Mouse (Mus musculus) heart, embryonic 16.5 days (tissue): Measurements from ENCODE around the gene Magi2. TPM values are rescaled to one million over a fixed set of nuclear protein-coding genes. Genes with fewer than 3 reads are reported as not detected.

Experiments
- ATAC-seq: fragments of 200-750 bp; cut with Nextera tagmentation; replicated peaks from 2 replicates; pipeline ENCODE4 v1.8.0; 2017; ENCODE audit warnings: moderate number of reproducible peaks; ENCODE audit not compliant: insufficient read depth, low FRiP score; ENCODE audit errors: extremely low read depth
- H3K27ac ChIP-seq: fragments of 300-500 bp; sonication (generic); 2 replicates; pipeline ENCODE4 v1.5.1; 2014; ENCODE audit warnings: mild to moderate bottlenecking, low read length, control low read depth, moderate library complexity
- H3K27me3 ChIP-seq: fragments of 300-500 bp; sonication (generic); 2 replicates; pipeline ENCODE4 v1.6.1; 2014; ENCODE audit warnings: low read length, mixed read lengths; ENCODE audit not compliant: control insufficient read depth, insufficient read depth
- H3K36me3 ChIP-seq: fragments of 300-500 bp; sonication (generic); 2 replicates; pipeline ENCODE4 v1.6.1; 2014; ENCODE audit not compliant: control insufficient read depth, insufficient read depth
- H3K4me1 ChIP-seq: fragments of 300-500 bp; sonication (generic); 2 replicates; pipeline ENCODE4 v1.6.1; 2014; ENCODE audit warnings: low read length, mixed read lengths; ENCODE audit not compliant: control insufficient read depth, insufficient read depth
- H3K4me2 ChIP-seq: fragments of 300-500 bp; sonication (generic); 2 replicates; pipeline ENCODE4 v1.6.1; 2014; ENCODE audit warnings: low read depth, mild to moderate bottlenecking, control low read depth, low read length
- H3K4me3 ChIP-seq: fragments of 300-500 bp; sonication (generic); 2 replicates; pipeline ENCODE4 v1.5.1; 2014; ENCODE audit warnings: mild to moderate bottlenecking, control low read depth, low read length
- H3K9ac ChIP-seq: fragments of 300-500 bp; sonication (generic); 2 replicates; pipeline ENCODE4 v1.6.1; 2014; ENCODE audit warnings: low read length, control low read depth
- H3K9me3 ChIP-seq: fragments of 300-500 bp; sonication (generic); replicated peaks from 2 replicates; pipeline ENCODE4 v1.6.1; 2016; ENCODE audit warnings: low read length; ENCODE audit not compliant: control insufficient read depth
- WGBS: fragments of 180-500 bp; shearing (Covaris S2); extraction: QIAGEN DNeasy Blood & Tissue Kit; methylation state at CpG from one replicate; pipeline ENCODE4 v1.1.7; 2014; 5-methylcytosine and 5-hydroxymethylcytosine counted together
- polyA plus RNA-seq: library from polyadenylated mRNA; unstranded; fragments of >200 nt; fragmentation: Nextera tagmentation; extraction: Ambion mirVana; gene quantifications from 2 replicates; pipeline ENCODE4 v1.2.1, GENCODE M21; 2015

Gene Magi2
- polyA plus RNA-seq, 1 experiment from 2014 or later: 3.3 TPM

DNA sequence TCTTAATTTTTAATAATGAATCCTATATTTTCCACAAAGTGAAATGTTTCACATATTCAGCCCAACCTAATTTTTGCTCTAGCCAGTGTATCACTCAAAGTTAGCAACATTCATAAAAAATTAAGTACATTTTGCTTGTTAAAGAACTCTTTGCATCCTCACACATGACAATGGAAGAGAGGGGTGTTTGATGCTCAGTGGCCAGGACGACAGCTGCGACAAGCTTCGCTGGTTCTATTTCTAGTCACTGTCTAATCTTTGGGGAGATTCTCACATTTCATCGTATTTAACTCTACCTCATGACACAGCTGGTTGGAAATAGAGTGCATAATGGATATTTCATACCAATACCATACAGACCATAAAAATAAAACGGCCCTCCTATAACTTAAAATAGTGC, 1379.7 kb downstream of the Magi2 start:
- H3K4me3 ChIP-seq: no peak overlapping the region
- 0 out of 2 replicates have a peak, but pooled peaks cover 3% of the 10 kb centered on the region for H3K4me1 ChIP-seq
- H3K9ac ChIP-seq: no peak overlapping the region
- H3K9me3 ChIP-seq: no peaks in the 10 kb centered on the region
- no peak for ATAC-seq
- H3K4me2 ChIP-seq: no peak overlapping the region
- no peak overlapping the region for H3K27ac ChIP-seq
- H3K36me3 ChIP-seq: no peaks in the 10 kb centered on the region
- 77% methylated on average over 5 of the region's 5 CpGs for WGBS
- no peaks in the 10 kb centered on the region for H3K27me3 ChIP-seq

DNA sequence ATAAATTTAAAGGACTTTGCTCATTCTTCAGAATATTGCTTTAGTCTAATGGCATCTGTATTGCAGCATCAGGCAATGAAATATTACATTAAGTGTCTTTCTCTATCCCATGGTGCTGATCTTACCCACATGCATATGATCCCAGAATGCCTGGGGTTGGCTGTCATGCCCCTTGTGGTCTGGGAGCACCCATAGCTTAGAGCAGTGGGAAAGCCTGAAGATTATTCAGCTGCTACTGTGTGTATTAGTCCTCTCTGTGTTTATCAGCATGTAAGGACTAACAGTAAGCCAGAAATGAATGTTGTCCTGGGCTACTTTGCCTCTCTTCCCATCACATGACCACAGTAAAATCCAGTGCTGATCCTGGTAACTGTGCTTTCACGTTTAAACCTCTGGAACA, 1380.7 kb downstream of the Magi2 start:
- Histone ChIP-seq H3K27ac (no peak overlapping the region), H3K4me1 (0 out of 2 replicates have a peak, but pooled peaks cover 3% of the 10 kb centered on the region), H3K9me3 (no peaks in the 10 kb centered on the region), H3K4me3 (no peak overlapping the region), H3K9ac (no peak overlapping the region), H3K27me3 (no peaks in the 10 kb centered on the region), H3K36me3 (no peaks in the 10 kb centered on the region), H3K4me2 (no peak overlapping the region)
- no peak for ATAC-seq
- 70% methylated on average over 1 of the region's 1 CpGs for WGBS

DNA sequence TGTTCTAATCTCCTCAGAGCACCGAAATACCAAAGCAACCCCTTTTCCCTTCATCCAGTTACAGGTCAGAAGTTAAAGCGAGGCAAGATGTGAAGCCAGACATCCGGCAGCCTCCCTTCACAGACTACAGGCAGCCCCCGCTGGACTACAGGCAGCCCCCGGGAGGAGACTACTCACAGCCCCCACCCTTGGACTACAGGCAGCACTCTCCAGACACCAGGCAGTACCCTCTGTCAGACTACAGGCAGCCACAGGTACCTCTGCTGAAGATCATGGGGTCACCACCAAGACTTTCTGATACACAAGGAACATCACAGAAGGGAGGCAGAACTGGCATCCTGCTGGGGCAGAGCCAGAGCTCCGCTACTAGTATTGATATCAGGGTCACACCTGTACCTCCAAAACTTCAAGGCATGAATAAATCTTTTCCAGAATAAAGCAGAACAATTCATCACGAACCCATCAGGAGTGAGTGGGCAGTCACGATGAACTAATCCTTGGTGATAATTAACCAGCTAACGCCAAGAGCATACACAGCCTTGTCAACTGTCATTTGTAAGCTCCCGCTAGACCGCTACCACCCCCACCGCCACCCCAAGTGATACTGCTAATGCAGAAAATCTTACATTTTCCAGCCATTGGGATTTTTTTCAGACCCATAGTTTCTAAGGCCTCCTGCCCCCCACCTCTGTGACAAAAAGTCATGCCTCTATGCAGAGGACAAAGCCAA, 1382.5 kb downstream of the Magi2 start:
- no peaks in the 10 kb centered on the region for H3K27me3 ChIP-seq
- ATAC-seq: no peak
- H3K4me2 ChIP-seq: no peak overlapping the region
- WGBS: 82% methylated on average over 12 of the region's 12 CpGs
- H3K4me1 ChIP-seq: 0 out of 2 replicates have a peak, but pooled peaks cover 3% of the 10 kb centered on the region
- no peaks in the 10 kb centered on the region for H3K36me3 ChIP-seq
- no peaks in the 10 kb centered on the region for H3K9me3 ChIP-seq
- no peak overlapping the region for H3K9ac ChIP-seq
- H3K27ac ChIP-seq: no peak overlapping the region
- no peak overlapping the region for H3K4me3 ChIP-seq

DNA sequence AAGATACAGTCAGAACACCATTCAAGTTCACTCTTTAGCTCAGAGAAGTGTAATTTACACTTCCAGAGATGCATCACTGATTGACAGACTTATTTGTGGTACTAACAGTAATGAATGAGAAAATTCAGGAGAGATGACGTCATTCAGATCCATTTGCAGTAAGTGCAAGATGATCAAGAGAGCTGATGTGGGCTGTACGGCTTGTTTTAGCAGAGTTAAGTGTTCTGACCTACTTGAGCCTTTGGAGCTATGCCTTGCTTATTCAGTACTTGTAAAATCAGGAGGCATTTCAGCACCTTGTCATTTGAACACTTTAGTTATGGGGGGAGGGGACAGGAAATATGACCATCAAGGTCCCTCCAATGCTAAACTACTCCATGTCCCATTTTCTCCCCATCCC, 1383.8 kb downstream of the Magi2 start:
- no peaks in the 10 kb centered on the region for H3K9me3 ChIP-seq
- peak; percentile 41; the same call in 1 of the 2 replicates for ATAC-seq
- no peak overlapping the region for H3K27ac ChIP-seq
- no peaks in the 10 kb centered on the region for H3K27me3 ChIP-seq
- H3K4me1 ChIP-seq: 0 out of 2 replicates have a peak, but pooled peaks cover 3% of the 10 kb centered on the region
- 43% methylated on average over 2 of the region's 2 CpGs for WGBS
- no peak overlapping the region for H3K4me2 ChIP-seq
- H3K36me3 ChIP-seq: no peaks in the 10 kb centered on the region
- no peak overlapping the region for H3K9ac ChIP-seq
- no peak overlapping the region for H3K4me3 ChIP-seq

DNA sequence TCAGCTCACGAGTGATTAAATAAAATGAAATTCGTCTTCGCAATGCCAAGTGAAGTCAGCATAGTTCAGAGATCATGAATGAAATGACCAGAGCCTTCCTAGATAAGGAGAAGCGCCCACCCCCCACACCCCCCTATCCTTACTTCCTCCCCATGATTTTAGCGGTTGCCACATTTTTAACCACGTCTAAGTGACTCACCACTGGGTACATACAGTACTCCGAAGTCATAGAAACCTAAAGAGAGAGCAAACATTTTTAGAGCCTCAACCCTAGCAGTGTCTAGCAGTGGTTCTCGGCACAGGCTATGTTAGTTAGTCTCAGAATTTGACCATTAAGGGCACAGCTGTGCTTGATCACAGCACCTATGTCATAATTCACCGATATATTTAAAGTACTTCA, 1385.8 kb downstream of the Magi2 start:
- Histone ChIP-seq H3K9me3 (no peaks in the 10 kb centered on the region), H3K27ac (no peak overlapping the region), H3K4me1 (0 out of 2 replicates have a peak, but pooled peaks cover 3% of the 10 kb centered on the region), H3K4me3 (no peak overlapping the region), H3K4me2 (no peak overlapping the region), H3K36me3 (no peaks in the 10 kb centered on the region), H3K9ac (no peak overlapping the region), H3K27me3 (no peaks in the 10 kb centered on the region)
- no peak for ATAC-seq
- 81% methylated on average over 9 of the region's 9 CpGs for WGBS

DNA sequence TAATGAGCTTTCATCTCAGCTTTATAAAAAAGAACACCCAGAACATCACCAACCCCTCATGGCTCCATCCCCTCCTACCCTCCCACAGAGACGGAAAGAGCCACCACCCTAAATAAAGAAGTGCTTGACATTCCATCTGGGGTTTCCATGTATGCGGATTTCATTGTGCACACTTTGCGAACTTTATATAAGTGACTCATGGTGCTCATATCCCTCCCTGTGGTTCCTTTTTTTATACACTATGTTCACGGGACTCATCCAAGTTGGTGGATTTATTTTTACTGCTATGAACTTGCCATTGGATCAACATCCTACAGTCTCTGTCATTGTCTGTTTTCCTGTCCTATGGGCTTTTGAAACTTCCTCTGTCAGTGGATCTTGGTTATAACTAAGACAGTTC, 1388.1 kb downstream of the Magi2 start:
- H3K9ac ChIP-seq: no peak overlapping the region

DNA sequence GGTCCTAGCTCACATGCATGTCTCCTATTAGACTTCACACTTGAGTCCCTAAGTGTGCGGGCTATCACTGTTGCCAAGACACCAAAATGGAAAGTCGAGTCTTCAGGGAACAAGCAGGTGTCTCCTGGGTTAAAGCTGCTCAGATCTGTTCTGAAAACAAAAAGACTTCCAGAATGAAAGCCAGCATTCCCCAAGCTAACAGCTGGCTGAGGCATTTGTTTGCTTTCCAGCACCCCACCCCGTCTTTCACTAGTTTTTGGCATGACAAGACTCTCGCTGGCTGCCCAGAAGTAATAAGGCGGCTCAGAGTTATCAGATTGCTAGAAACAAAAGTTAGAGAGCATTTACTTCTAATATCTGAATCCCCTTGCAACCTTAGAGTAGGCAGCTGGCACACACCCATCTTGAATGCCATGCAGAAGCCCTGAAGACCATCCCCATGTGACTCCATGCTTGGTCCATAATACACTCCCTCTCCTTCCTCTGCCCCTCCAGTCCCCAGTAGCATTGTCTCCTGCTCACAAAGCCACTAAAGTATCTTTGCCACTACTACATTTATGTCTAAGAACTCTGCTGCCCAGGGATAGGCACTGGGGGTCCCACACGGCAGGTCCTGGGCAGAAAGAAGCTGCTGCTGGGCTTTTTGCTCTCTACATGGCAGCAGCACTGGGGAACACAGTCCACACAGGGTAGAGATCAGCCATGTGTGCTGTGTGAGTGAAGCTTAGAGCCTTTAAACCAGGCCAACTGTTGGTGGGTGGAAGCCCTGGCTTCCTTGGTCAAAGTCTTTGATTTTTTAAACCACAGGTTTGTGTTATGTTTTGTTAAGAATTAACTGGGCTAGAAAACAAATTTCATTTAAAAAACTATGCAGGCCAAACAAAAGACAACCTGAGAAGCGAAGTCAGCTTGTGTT, 1394.0 kb downstream of the Magi2 start:
- Histone ChIP-seq H3K9me3 (no peaks in the 10 kb centered on the region), H3K9ac (no peak overlapping the region), H3K4me2 (no peak overlapping the region), H3K27ac (no peak overlapping the region), H3K4me3 (no peak overlapping the region), H3K27me3 (no peaks in the 10 kb centered on the region), H3K4me1 (no peaks in the 10 kb centered on the region), H3K36me3 (no peaks in the 10 kb centered on the region)
- 68% methylated on average over 7 of the region's 7 CpGs for WGBS
- ATAC-seq: no peak

More for the DNA sequence above, 1388.1 kb downstream of the Magi2 start:
- Histone ChIP-seq H3K27me3 (no peaks in the 10 kb centered on the region), H3K4me1 (0 out of 2 replicates have a peak, but pooled peaks cover 3% of the 10 kb centered on the region), H3K4me3 (no peak overlapping the region), H3K4me2 (no peak overlapping the region), H3K9me3 (no peaks in the 10 kb centered on the region), H3K36me3 (no peaks in the 10 kb centered on the region), H3K27ac (no peak overlapping the region)
- no peak for ATAC-seq
- WGBS: 77% methylated on average over 4 of the region's 4 CpGs

DNA sequence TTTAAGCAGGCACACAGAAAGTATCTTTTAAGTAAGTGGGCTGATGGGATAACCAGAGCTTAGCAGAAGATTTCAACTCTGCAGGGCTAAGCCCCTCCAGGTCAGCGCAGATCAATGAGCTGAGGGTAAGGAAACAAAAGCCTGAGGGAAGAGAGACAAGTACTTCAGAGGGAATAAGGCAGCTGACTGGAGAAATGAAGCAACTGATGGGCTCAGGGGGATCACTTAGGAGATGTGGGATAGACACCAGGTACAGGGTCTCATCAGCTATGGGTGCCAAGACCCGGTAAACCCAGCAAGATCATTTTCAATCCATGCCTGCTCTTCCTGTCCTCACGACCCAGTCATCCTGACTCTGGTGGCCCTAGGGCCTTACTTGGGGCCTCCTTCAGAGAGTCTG, 1395.6 kb downstream of the Magi2 start:
- H3K9ac ChIP-seq: no peak overlapping the region
- no peak overlapping the region for H3K27ac ChIP-seq
- ATAC-seq: no peak
- H3K4me2 ChIP-seq: no peak overlapping the region
- H3K36me3 ChIP-seq: no peaks in the 10 kb centered on the region
- WGBS: 76% methylated on average over 3 of the region's 3 CpGs
- H3K4me3 ChIP-seq: no peak overlapping the region
- H3K4me1 ChIP-seq: no peaks in the 10 kb centered on the region
- no peaks in the 10 kb centered on the region for H3K27me3 ChIP-seq
- no peaks in the 10 kb centered on the region for H3K9me3 ChIP-seq
